Mouse (Mus musculus): ENCODE results near the gene Tagln2. TPM values are rescaled to one million over a fixed set of nuclear protein-coding genes. Genes with fewer than 3 reads are reported as not detected.
A peak's percentile ranks its signal among the peaks of the same experiment; 100 is the strongest.

The Tagln2 gene
- total and polyA plus RNA-seq, 3 experiments = 100 to 581 (median 332) TPM

- Histone ChIP-seq H3K9me3 (replicated peaks; ENCODE audit: insufficient read depth, low read length) (no peaks in the 10 kb centered on the region), H3K27ac (ENCODE audit: control insufficient read depth, low read depth, low read length) (no peak overlapping the region), H3K4me3 (ENCODE audit: control insufficient read depth in 1 of 2, insufficient read depth in 1 of 2, low read depth in 2 of 2, low read length in 2 of 2) (no peak overlapping the region), H3K4me1 (ENCODE audit: control insufficient read depth in 1 of 2, insufficient read depth in 2 of 2, low read length in 2 of 2) (no peaks in the 10 kb centered on the region), H3K36me3 (ENCODE audit: control insufficient read depth in 1 of 2, insufficient read depth in 2 of 2, low read length in 2 of 2) (no peaks in the 10 kb centered on the region), H3K79me2 (ENCODE audit: control insufficient read depth, insufficient read depth, low read length, poor library complexity) (no peaks in the 10 kb centered on the region), H3K27me3 (ENCODE audit: control insufficient read depth in 1 of 2, insufficient read depth in 2 of 2, low read length in 2 of 2) (peaks cover 0 to 5% of the 10 kb centered on the region in 2 experiments; a peak in 2 of 4 replicates), H3K9ac (ENCODE audit: control insufficient read depth, low read depth, low read length, poor library complexity, severe bottlenecking) (no peak overlapping the region)
- peak; percentile 10 for DNase-seq (ENCODE audit: low read depth, low spot score)
- no peak for TF ChIP-seq MYB (IDR thresholded peaks at IDR 0.05; ENCODE audit: low read depth, low read length)
- TF ChIP-seq CTCF (IDR thresholded peaks at IDR 0.05 in 2 of 3, conservative IDR thresholded peaks at IDR 0.05 in 1 of 3; ENCODE audit: control insufficient read depth in 1 of 3, insufficient read depth in 1 of 3, low read depth in 2 of 3, low read length in 3 of 3, poor library complexity in 1 of 3, severe bottlenecking in 1 of 3) = 0 out of 6 replicates have a peak, but pooled peaks of 1 of the 3 experiments have one; percentile 5
- TF ChIP-seq CHD1 (IDR thresholded peaks at IDR 0.05; ENCODE audit: low read depth, low read length) = no peak
- no peak for TF ChIP-seq POLR2A (IDR thresholded peaks at IDR 0.05; ENCODE audit: control insufficient read depth in 1 of 2, insufficient read depth in 1 of 2, low read depth in 1 of 2, low read length in 2 of 2, poor library complexity in 1 of 2)
- no peak for TF ChIP-seq KAT2A (conservative IDR thresholded peaks at IDR 0.05; ENCODE audit: low read depth, low read length)
Measured at GRCm38 (mm10) chr1:172450226-172450625, 49.6 kb upstream of the Tagln2 start.

- no peak overlapping the region for H3K4me3 ChIP-seq (ENCODE audit: control insufficient read depth in 1 of 2, insufficient read depth in 1 of 2, low read depth in 2 of 2, low read length in 2 of 2)
- no peak overlapping the region for H3K9ac ChIP-seq (ENCODE audit: control insufficient read depth, low read depth, low read length, poor library complexity, severe bottlenecking)
- no peaks in the 10 kb centered on the region for H3K9me3 ChIP-seq (replicated peaks; ENCODE audit: insufficient read depth, low read length)
- H3K27ac ChIP-seq (ENCODE audit: control insufficient read depth, low read depth, low read length) = no peak overlapping the region
- H3K79me2 ChIP-seq (ENCODE audit: control insufficient read depth, insufficient read depth, low read length, poor library complexity) = no peaks in the 10 kb centered on the region
- DNase-seq (ENCODE audit: low read depth, low spot score) = no peak
- TF ChIP-seq MEF2A (IDR thresholded peaks at IDR 0.05; ENCODE audit: extremely low read depth, insufficient replicate concordance, low read depth, low read length, poor library complexity, severe bottlenecking) (no peak), POLR2A (IDR thresholded peaks at IDR 0.05; ENCODE audit: control insufficient read depth in 1 of 2, insufficient read depth in 1 of 2, low read depth in 1 of 2, low read length in 2 of 2, poor library complexity in 1 of 2) (no peak), GATA1 (IDR thresholded peaks at IDR 0.05; ENCODE audit: low read depth, low read length) (no peak), MYC (IDR thresholded peaks at IDR 0.05; ENCODE audit: low read depth, low read length) (no peak), TBP (IDR thresholded peaks at IDR 0.05; ENCODE audit: low read depth, low read length) (no peak), SIN3A (IDR thresholded peaks at IDR 0.05; ENCODE audit: low read length) (no peak), TAL1 (IDR thresholded peaks at IDR 0.05; ENCODE audit: low read length) (no peak), MYB (IDR thresholded peaks at IDR 0.05; ENCODE audit: low read depth, low read length) (no peak), ZMIZ1 (IDR thresholded peaks at IDR 0.05; ENCODE audit: low read depth, low read length) (no peak), POLR2AphosphoS2 (IDR thresholded peaks at IDR 0.05; ENCODE audit: low read length) (no peak), ETS1 (IDR thresholded peaks at IDR 0.05; ENCODE audit: low read depth, low read length) (no peak), ZNF384 (IDR thresholded peaks at IDR 0.05; ENCODE audit: low read depth, low read length) (no peak), RAD21 (IDR thresholded peaks at IDR 0.05; ENCODE audit: low read depth, low read length) (no peak), CHD2 (IDR thresholded peaks at IDR 0.05; ENCODE audit: low read length) (no peak), ZC3H11A (IDR thresholded peaks at IDR 0.05; ENCODE audit: low read depth, low read length) (no peak), CTCF (IDR thresholded peaks at IDR 0.05 in 2 of 3, conservative IDR thresholded peaks at IDR 0.05 in 1 of 3; ENCODE audit: control insufficient read depth in 1 of 3, insufficient read depth in 1 of 3, low read depth in 2 of 3, low read length in 3 of 3, poor library complexity in 1 of 3, severe bottlenecking in 1 of 3) (no peak), BHLHE40 (IDR thresholded peaks at IDR 0.05; ENCODE audit: borderline replicate concordance, low read depth, low read length) (no peak), UBTF (IDR thresholded peaks at IDR 0.05; ENCODE audit: borderline replicate concordance, insufficient read depth, low read depth, low read length) (no peak), CHD1 (IDR thresholded peaks at IDR 0.05; ENCODE audit: low read depth, low read length) (no peak)
- no peaks in the 10 kb centered on the region for H3K36me3 ChIP-seq (ENCODE audit: control insufficient read depth in 1 of 2, insufficient read depth in 2 of 2, low read length in 2 of 2)
- no peaks in the 10 kb centered on the region for H3K4me1 ChIP-seq (ENCODE audit: control insufficient read depth in 1 of 2, insufficient read depth in 2 of 2, low read length in 2 of 2)
- H3K27me3 ChIP-seq (ENCODE audit: control insufficient read depth in 1 of 2, insufficient read depth in 2 of 2, low read length in 2 of 2) = peaks cover 0 to 7% of the 10 kb centered on the region in 2 experiments; a peak in 2 of 4 replicates
Measured at GRCm38 (mm10) chr1:172450848-172451470, 48.9 kb upstream of the Tagln2 start.

All from MEL (cell line).